Mouse (Mus musculus) liver, adult 2 months (tissue): Measurements from ENCODE around the gene Rtraf.

Source experiments
- CTCF ChIP-seq: fragments of 200-500 bp; IDR thresholded peaks from 2 replicates; pipeline ENCODE4 v1.5.1; 2011; ENCODE audit warnings: low read depth, low read length, control low read depth
- POLR2A ChIP-seq: fragments of 200-500 bp; IDR thresholded peaks from 2 replicates; pipeline ENCODE4 v1.6.1; 2011; ENCODE audit warnings: low read length, control low read depth; ENCODE audit not compliant: insufficient read depth; ENCODE audit errors: extremely low read depth

DNA sequence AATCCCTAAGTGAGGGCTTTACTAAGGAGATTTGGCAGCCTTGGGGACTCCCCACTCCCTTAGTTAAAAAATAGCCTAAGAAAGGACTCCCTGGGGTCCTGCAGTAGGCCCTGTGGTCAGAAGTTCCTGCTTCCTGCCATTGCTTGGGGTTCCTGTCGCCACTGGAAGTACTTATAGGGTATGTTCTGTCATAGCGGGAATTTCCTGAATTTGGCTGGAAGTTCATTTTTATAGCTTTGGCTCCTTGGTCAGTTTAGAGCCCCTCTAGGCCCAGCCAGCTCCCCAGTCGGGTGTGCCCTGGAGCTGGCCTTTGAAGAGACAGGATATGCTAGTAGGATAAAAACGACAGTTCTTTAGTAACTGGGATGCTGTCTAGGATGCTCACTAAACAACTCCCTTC, 28.7 kb downstream of the Rtraf start:
- TF ChIP-seq POLR2A (no peak), CTCF (no peak)
